Mouse (Mus musculus) liver, embryonic 13.5 days (tissue): ENCODE results near the gene Inmt. TPM values are rescaled to one million over a fixed set of nuclear protein-coding genes. Genes with fewer than 3 reads are reported as not detected.
"Not testable (repeated sequence)": the region's sequence is repeated elsewhere in the genome, so short reads cannot be mapped to it uniquely, and the experiment has no call there.

Source experiments
- ATAC-seq: fragments of 200-750 bp; cut with Nextera tagmentation; 2 replicates; pipeline ENCODE4 v1.8.0; 2017; ENCODE audit warnings: low read depth, mild to moderate bottlenecking, moderate number of reproducible peaks, moderate library complexity
- DNase-seq: peaks from one replicate; pipeline ENCODE4 v3.0.0; 2022
- H3K27ac ChIP-seq: fragments of 300-500 bp; sonication (generic); 2 replicates; pipeline ENCODE4 v1.5.1; 2015; ENCODE audit warnings: moderate library complexity, mild to moderate bottlenecking, inconsistent platforms
- H3K27me3 ChIP-seq: fragments of 300-500 bp; sonication (generic); 2 replicates; pipeline ENCODE4 v1.6.1; 2015; ENCODE audit warnings: mild to moderate bottlenecking, inconsistent platforms
- H3K36me3 ChIP-seq: fragments of 300-500 bp; sonication (generic); 2 replicates; pipeline ENCODE4 v1.6.1; 2015; ENCODE audit warnings: mild to moderate bottlenecking, inconsistent platforms
- H3K4me1 ChIP-seq: fragments of 300-500 bp; sonication (generic); replicated peaks from 2 replicates; pipeline ENCODE4 v1.6.1; 2015; ENCODE audit warnings: inconsistent platforms
- H3K4me2 ChIP-seq: fragments of 300-500 bp; sonication (generic); 2 replicates; pipeline ENCODE4 v1.6.1; 2015; ENCODE audit warnings: inconsistent platforms, mild to moderate bottlenecking, moderate library complexity
- H3K4me3 ChIP-seq: fragments of 300-500 bp; sonication (generic); replicated peaks from 2 replicates; pipeline ENCODE4 v1.5.1; 2015; ENCODE audit warnings: mild to moderate bottlenecking, inconsistent platforms
- H3K9ac ChIP-seq: fragments of 300-500 bp; sonication (generic); 2 replicates; pipeline ENCODE4 v1.6.1; 2015; ENCODE audit warnings: mild to moderate bottlenecking, inconsistent platforms
- H3K9me3 ChIP-seq: fragments of 300-500 bp; sonication (generic); replicated peaks from 2 replicates; pipeline ENCODE4 v1.6.1; 2016; ENCODE audit warnings: inconsistent platforms
- WGBS: fragments of 180-500 bp; shearing (Covaris S2); methylation state at CpG from one replicate; pipeline ENCODE4 v1.1.7; 2015; ENCODE audit not compliant: insufficient replicate concordance; 5-methylcytosine and 5-hydroxymethylcytosine counted together
- polyA plus RNA-seq: library from polyadenylated mRNA; unstranded; fragments of >200 nt; fragmentation: Nextera tagmentation; extraction: Ambion mirVana; gene quantifications from 2 replicates; pipeline ENCODE4 v1.2.1, GENCODE M21; 2015

The Inmt gene
- polyA plus RNA-seq, 1 experiment from 2014 or later = 0.24 TPM

DNA sequence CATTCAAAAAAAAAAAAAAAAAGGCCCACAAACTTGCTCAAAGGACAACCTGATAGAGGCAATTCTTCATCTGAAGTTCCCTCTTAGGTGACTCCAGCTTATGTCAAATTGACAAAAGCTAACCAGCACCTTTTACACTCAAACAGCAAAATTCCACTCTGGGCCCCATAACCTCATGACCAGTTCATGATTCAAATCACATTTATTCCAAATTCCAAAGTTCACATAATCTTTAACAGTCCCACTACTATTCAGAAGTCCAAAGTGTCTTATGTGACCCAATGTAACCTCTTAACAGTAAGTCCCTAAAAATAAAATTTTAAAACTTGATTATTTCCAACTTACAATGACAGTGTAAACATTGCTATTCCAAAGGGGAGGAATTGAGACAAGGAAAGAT is 14.6 kb upstream of the Inmt start:
- Histone ChIP-seq H3K27ac (no peak overlapping the region), H3K4me1 (no peaks in the 10 kb centered on the region), H3K9me3 (no peaks in the 10 kb centered on the region), H3K9ac (no peak overlapping the region), H3K4me3 (no peak overlapping the region), H3K36me3 (no peaks in the 10 kb centered on the region), H3K27me3 (no peaks in the 10 kb centered on the region), H3K4me2 (no peak overlapping the region)
- no peak for ATAC-seq
- DNase-seq = no peak

DNA sequence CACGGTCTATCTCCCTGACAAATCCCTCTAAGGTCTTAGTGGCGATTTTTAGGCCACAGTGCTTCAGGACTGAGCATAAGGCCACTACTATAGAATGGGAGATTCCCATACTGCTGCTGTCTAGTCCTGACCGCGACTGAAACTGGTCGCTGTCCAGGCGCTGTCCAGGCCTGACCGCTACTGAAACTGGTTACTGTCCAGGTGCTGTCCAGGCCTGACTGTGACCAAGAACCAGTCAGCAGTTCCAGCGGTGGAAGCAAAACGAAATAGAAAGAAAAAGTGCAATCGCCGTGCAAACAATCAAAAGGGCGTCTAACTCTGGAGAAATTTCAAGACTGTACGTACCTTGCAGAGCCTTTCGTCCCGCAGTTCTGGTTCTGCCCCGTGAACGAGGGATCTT is 13.0 kb upstream of the Inmt start:
- not testable (repeated sequence) for H3K4me3 ChIP-seq, H3K36me3 ChIP-seq, H3K9me3 ChIP-seq, H3K9ac ChIP-seq, H3K4me2 ChIP-seq, H3K27ac ChIP-seq, H3K27me3 ChIP-seq, H3K4me1 ChIP-seq, DNase-seq, ATAC-seq
- 87% methylated on average over 17 of the region's 17 CpGs for WGBS

DNA sequence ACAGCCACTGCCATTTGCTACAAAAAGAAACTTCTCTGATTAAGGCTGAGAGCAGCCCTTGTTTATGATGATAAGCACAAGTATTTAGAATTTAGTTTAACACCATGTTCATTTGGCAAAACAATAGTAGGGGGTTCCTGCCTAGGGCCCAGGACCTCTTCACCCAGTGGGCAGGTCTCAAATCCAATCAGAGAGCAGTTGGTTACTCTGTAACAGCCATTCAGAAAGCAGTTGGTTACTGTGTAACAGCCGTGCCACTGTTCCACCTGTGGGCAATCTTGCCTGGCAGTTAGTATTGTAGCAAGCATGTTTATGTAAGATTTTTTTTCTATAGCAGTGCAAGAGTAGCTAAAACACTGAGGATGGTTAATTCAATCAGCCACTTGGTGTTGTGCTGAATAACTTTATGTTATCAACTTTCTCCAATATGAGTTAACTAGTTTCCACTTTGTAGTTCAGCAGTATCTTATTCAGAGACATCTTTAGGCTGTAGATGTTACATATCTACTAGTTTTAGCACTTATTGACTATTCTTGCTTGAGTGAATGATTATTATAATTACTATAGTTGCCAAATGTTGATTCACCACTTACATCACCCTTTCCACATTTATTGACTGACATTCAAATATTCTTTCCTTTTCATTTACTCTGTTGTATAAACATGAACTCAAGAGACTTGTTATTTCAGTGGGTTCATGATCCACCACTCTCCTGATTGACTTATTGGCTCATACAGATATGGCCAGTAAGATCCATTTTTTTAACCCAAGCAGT is 8.0 kb upstream of the Inmt start:
- no peak for DNase-seq
- 63% methylated on average over 1 of the region's 1 CpGs for WGBS

DNA sequence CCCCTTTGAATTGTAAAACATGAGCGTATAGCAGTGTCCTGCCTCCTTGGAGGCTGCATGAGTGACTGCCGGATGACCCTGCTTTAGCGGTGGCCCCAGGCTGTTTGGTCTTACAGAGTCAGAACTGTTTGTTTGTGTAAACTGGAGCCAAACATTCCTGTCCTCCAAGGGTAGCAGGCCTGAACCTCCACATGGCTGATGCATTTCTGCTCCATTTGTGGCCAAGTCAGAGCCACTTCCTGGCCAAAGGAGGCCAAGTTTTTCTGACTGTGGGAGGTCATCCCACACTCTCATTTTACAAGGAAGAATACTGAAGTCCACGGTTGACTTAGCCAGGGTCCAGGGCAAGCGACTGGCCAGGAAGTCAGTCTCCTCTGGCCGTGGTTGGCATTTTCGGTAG is 4.7 kb upstream of the Inmt start:
- Histone ChIP-seq H3K27ac (no peak overlapping the region), H3K4me3 (no peak overlapping the region), H3K36me3 (no peaks in the 10 kb centered on the region), H3K4me1 (peaks cover 8% of the 10 kb centered on the region), H3K9me3 (no peaks in the 10 kb centered on the region), H3K9ac (no peak overlapping the region), H3K27me3 (no peaks in the 10 kb centered on the region), H3K4me2 (no peak overlapping the region)
- 66% methylated on average over 7 of the region's 7 CpGs for WGBS
- no peak for DNase-seq
- no peak for ATAC-seq

More for the DNA sequence above, 8.0 kb upstream of the Inmt start:
- Histone ChIP-seq H3K4me3 (no peak overlapping the region), H3K4me2 (no peak overlapping the region), H3K4me1 (no peaks in the 10 kb centered on the region), H3K9ac (no peak overlapping the region), H3K36me3 (no peaks in the 10 kb centered on the region), H3K27ac (no peak overlapping the region), H3K27me3 (no peaks in the 10 kb centered on the region), H3K9me3 (no peaks in the 10 kb centered on the region)
- no peak for ATAC-seq

DNA sequence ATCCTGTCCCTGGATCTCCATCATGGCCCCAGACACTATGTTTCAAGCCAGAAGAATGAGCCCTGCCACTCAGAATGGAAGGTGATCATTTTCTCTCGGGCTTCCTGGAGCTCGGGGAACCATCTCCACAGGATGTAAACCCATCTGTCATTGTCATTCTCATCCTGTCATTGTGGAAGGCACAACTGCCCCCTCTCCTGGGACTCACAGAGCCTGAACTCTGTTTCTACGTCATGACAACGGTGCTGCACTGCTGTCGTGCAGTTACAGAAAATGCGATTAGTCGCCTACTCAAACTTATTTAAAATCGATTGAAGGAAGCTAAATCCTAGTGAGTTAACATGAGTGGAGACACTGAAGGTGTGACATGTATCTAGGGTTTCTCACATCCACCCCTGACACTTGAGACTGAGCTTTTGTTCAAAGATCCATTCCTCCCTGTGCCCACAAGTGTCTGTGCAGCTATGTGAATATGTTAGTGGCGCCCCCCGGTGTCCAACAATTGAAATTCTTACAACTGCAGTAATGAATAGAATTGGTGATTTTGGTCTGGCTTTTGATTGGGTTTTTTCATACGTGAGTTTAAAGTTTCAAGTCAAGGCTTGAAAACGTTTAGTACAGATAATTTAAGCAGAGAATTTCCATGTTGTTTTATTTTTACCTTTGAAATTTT is 2.4 kb upstream of the Inmt start:
- Histone ChIP-seq H3K9me3 (no peaks in the 10 kb centered on the region), H3K27me3 (no peaks in the 10 kb centered on the region), H3K9ac (no peak overlapping the region), H3K36me3 (no peaks in the 10 kb centered on the region), H3K4me2 (no peak overlapping the region), H3K4me3 (no peak overlapping the region), H3K4me1 (peaks cover 11% of the 10 kb centered on the region), H3K27ac (no peak overlapping the region)
- 27% methylated on average over 12 of the region's 12 CpGs for WGBS
- DNase-seq (no peak), ATAC-seq (no peak)

DNA sequence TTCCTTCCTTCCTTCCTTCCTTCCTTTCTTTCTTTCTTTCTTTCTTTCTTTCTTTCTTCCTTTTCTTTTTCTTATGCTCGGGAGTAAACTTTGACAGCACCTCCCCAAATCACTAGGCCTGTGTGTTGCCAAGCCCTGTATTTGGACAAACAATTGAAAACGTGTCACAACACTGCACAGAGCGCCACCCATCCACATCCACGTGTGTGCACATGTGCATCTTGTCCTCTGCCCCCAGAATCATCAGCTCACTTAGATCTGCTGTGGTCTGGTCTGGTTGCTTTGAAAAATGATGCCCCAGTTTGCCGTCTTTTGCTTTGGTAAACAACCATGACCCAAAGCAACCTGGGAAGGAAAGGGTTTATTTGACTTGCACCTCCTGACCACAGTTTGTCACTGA is 1.0 kb upstream of the Inmt start:
- Histone ChIP-seq H3K9me3 (no peaks in the 10 kb centered on the region), H3K4me3 (no peak overlapping the region), H3K4me1 (peaks cover 11% of the 10 kb centered on the region), H3K36me3 (no peaks in the 10 kb centered on the region), H3K27me3 (no peaks in the 10 kb centered on the region), H3K9ac (no peak overlapping the region), H3K27ac (no peak overlapping the region), H3K4me2 (no peak overlapping the region)
- DNase-seq = no peak
- no peak for ATAC-seq
- 32% methylated on average over 5 of the region's 5 CpGs for WGBS

DNA sequence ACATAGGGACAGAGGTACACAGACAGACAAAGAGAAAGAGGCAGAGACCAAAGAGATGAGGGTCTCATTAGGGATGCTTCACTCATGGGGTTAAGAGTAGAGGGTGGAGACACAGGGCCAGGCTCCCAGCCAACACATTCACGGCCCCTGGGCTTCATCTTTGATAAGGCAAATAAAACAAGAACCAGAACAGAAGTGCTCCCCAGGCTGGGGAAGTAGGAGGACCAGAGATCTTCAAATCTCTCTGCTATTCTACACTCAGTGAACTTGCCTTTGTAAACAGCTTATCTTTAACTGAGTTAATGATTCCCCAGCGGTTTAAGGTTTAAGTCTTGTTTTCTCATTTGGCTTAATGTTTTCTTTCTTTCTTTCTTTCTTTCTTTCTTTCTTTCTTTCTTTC is 613 bp upstream of the Inmt start:
- Histone ChIP-seq H3K4me3 (no peak overlapping the region), H3K36me3 (no peaks in the 10 kb centered on the region), H3K4me1 (peaks cover 11% of the 10 kb centered on the region), H3K27me3 (no peaks in the 10 kb centered on the region), H3K9me3 (no peaks in the 10 kb centered on the region), H3K4me2 (no peak overlapping the region), H3K9ac (no peak overlapping the region), H3K27ac (no peak overlapping the region)
- ATAC-seq (no peak), DNase-seq (no peak)
- 25% methylated on average over 2 of the region's 2 CpGs for WGBS

DNA sequence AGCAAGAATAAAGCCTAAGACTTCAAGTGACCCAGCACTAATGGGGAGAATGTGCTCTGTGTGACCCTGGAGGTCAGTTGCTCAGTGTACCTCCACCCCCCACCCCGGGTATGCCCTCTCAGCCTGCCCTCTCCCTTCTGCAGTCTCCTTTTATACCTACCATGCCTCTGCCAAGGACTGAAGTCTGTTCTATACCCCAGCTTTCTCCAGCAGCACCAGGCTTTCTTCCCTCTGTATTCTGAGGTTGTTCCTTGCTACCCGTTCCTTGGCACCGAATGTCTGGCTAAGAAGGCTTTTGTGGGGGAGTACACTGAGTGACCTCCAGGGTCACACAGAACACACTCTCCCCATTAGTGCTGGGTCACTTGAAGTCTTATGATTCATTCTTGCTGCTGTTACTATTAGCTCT is 898 bp downstream of the Inmt start:
- ATAC-seq (no peak), DNase-seq (no peak)
- Histone ChIP-seq H3K4me3 (no peak overlapping the region), H3K4me1 (peaks cover 11% of the 10 kb centered on the region), H3K27me3 (no peaks in the 10 kb centered on the region), H3K9me3 (no peaks in the 10 kb centered on the region), H3K4me2 (no peak overlapping the region), H3K27ac (no peak overlapping the region), H3K9ac (no peak overlapping the region), H3K36me3 (no peaks in the 10 kb centered on the region)
- 52% methylated on average over 3 of the region's 3 CpGs for WGBS

DNA sequence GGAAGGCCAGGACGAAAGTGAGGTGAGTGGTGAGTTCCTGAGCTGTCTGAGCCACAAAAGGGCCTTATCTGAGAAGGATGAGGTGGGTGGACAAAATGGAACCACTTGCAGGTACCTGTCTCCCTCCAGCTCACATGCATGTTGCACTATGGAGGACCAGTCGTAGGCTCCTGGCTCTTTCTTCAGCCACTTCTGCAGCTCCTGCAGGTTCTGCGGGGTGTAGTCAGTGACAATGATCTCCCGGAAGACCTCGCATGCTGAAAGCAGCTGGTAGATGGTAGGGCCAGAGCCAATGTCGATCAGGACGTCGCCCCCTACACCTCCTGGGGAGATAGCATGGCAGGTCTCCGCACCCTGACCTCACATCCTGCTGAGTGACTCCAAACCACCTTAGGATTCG is 1.7 kb downstream of the Inmt start:
- Histone ChIP-seq H3K36me3 (no peaks in the 10 kb centered on the region), H3K4me2 (no peak overlapping the region), H3K27ac (no peak overlapping the region), H3K4me3 (no peak overlapping the region), H3K27me3 (no peaks in the 10 kb centered on the region), H3K9me3 (no peaks in the 10 kb centered on the region), H3K4me1 (peaks cover 11% of the 10 kb centered on the region), H3K9ac (no peak overlapping the region)
- WGBS = 52% methylated on average over 10 of the region's 10 CpGs
- no peak for DNase-seq
- no peak for ATAC-seq

DNA sequence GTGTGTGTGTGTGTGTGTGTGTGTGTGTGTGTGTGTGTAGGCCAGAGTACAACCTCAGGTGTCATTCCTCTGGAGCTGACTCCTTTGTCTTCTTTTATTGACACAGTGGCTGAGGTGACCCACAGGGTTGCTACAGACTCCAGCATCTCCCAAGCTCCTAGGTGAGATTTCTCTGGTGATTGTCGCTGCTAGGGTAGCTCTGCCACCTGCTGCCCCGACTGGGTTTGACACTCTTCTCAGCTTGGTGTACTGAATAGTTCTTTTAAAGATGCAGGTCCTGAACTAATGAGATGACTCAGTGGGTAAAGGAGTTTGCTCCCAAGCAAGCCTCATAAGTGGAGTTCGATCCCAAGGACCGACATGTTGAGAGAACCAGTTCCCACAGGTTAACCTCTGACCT is 3.2 kb downstream of the Inmt start:
- WGBS = 58% methylated on average over 4 of the region's 4 CpGs
- DNase-seq (no peak), ATAC-seq (no peak)
- H3K9ac ChIP-seq = no peak overlapping the region
- no peak overlapping the region for H3K4me2 ChIP-seq
- no peaks in the 10 kb centered on the region for H3K27me3 ChIP-seq
- H3K27ac ChIP-seq = no peak overlapping the region
- no peak overlapping the region for H3K4me3 ChIP-seq
- peaks cover 9% of the 10 kb centered on the region for H3K4me1 ChIP-seq
- no peaks in the 10 kb centered on the region for H3K9me3 ChIP-seq
- no peaks in the 10 kb centered on the region for H3K36me3 ChIP-seq

DNA sequence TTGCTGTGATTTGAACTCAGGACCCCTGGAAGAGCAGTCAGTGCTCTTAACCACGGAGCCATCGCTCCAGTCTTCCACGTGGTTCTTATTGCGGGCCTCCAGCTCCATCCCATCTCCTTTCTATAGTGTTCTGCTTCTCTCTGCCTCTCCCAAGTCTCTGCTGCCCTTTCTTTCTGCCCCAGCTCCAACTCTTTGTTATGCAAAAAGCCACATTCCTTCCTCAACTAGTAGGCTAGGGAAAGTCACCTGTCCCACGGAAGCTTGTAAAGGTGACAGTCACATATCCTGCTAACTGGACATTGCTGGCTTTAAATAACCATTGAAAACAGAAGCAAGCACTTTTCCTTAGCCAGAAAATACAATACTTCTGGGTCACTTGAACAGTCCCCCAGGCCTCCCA is 5.0 kb downstream of the Inmt start:
- no peak overlapping the region for H3K9ac ChIP-seq
- DNase-seq = no peak
- H3K36me3 ChIP-seq = no peaks in the 10 kb centered on the region
- no peak overlapping the region for H3K27ac ChIP-seq
- H3K27me3 ChIP-seq = peaks cover 2% of the 10 kb centered on the region; the same call in 1 of the 2 replicates
- no peaks in the 10 kb centered on the region for H3K9me3 ChIP-seq
- peaks cover 3% of the 10 kb centered on the region; the same call in 1 of the 2 replicates for H3K4me1 ChIP-seq
- no peak overlapping the region for H3K4me2 ChIP-seq
- no peak overlapping the region for H3K4me3 ChIP-seq
- 57% methylated on average over 5 of the region's 5 CpGs for WGBS
- no peak for ATAC-seq
